Mouse (Mus musculus) C2C12 (cell line): ENCODE measurements around the gene Lamb3.

Experiments
- CTCF ChIP-seq: IDR thresholded peaks from one replicate; pipeline ENCODE4 v1.5.1; 2011; ENCODE audit not compliant: control insufficient read depth, insufficient read depth, insufficient read length
- MAX ChIP-seq: IDR thresholded peaks from one replicate; pipeline ENCODE4 v1.6.1; 2011; ENCODE audit warnings: mild to moderate bottlenecking, control low read depth

DNA sequence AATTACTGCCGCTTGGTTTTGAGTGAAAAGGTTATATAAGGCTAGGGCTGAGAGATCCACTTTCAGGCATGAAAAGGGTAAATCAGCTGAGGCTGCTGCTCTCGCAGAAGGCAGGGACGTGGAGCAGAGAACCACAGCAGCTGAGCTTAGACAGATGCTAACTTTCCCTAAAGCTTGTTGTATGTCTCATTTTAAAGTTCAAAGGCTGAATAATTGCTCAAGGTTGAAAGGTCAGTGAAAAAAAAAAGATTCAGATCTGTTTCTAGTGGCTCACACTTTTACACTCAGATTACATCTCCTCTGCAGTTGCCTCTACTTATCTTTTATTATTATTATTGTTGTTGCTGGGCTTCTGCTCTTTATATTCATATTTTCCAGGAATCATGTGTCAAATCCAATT, 18.0 kb downstream of the Lamb3 start:
- TF ChIP-seq CTCF: no peak
- TF ChIP-seq MAX: no peak
